Mouse (Mus musculus) liver, embryonic 14.5 days (tissue): ENCODE measurements at regions not wholly inside any gene's neighbourhood (a gene's known extent, or its start where the extent isn't known, plus 50 kb on each side); places are given as distances from the start of the nearest gene placed in this dataset.

Experiments used
- CTCF ChIP-seq: IDR thresholded peaks from 2 replicates; pipeline ENCODE4 v1.5.1; 2016; ENCODE audit warnings: antibody characterized with exemption, low read depth, control low read depth
- EP300 ChIP-seq: IDR thresholded peaks from 2 replicates; pipeline ENCODE4 v1.6.1; 2016; ENCODE audit warnings: antibody characterized with exemption, low read depth

DNA sequence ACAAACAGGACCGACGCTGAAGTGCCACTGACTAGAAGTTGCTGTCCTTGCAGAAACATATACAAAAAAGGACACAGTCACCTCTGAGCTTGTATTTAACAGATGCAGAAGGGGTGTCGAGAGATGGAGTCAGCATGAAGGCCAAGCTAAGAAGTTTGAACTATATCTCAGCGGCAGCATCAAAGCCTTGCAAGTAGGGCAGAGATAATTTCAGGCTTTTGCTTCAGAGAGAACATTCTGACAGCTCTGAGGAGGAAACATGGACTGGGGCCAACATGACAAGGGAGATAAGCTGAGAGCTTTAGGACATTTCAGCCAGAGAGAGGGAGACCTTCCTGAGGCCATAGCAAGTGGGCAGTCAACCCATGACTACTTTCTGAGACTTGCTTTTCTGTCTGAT is 856.7 kb downstream of the Epha4 start:
- TF ChIP-seq CTCF (no peak), EP300 (no peak)
